Mouse (Mus musculus) fibroblast of lung, adult 2 months (primary cell): ENCODE results near the gene Fcer1g.
A peak's percentile ranks its signal among the peaks of the same experiment; 100 is the strongest.

Experiments used
- DNase-seq: peaks from one replicate; pipeline ENCODE4 v3.0.0-alpha.2; 2011; ENCODE audit warnings: low read depth

The Fcer1g gene

DNA sequence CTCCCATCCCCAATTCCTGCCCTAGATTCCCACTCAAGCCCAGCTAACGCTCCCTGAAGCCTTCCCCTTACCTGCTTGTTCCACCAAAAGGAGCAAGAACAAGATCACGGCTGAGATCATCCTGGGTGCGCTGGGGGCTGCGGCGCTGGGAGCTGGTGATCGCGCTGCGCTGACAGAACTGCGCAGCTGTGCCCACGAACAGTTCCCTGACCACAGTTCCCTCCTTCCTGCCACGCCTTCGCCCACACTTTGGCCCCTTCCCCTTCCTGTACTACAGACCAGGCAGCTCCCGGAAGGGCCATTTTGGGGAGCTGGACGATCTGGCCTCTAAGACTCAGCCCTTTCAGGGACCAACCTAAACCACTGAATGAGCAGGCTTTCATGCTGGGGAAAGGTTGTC, at the start of gene Fcer1g:
Gene Fcer1g, minus strand, starts transcription at position 240 of the 400 bp plus-strand sequence.
- no peak for DNase-seq

DNA sequence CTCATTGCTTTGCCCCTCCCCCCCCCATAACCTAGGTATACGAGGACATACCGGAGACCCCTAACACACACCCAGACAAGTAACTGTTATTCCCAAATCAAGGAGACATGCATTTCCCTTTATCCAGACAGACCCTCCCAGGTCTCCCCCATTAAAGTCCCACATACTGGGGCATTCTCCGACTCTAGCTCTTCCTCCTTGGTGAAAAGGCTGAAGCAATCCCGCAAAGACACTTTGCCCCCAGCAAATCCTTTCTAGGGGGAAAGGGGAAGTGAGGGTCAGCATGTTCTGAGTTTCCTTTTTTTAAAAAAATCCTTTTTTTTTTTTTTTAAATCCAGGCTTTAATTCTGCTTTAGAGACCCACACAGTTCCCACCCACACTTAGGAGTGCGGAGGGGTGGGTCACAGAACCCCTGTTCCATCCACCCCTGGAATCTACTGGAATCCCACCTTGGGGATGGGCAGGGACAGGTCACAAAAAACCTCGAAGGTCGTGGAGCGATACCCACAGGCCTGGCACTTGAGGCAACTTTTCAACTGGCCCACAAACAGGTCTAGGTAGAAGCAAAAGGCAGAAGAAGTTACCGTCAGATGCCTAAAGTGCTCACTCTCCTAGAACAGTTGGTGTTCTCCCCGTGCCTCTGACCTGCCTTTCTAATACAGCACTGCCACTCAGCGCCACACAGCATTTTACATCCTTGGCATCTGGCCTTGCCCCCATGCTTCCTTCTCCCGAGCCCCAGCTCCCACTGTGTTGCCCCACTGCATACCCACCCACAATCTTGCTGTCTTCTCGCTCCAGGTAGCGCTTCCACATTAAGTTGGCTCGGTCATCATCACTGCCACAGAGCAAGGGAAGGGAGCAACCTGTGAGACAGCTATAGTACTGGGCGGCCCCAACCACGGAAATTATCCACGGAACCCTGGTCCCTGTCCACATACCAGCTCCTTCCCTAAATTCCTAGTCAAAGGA, 49.3 kb upstream of the Fcer1g start:
- DNase-seq, result no peak

DNA sequence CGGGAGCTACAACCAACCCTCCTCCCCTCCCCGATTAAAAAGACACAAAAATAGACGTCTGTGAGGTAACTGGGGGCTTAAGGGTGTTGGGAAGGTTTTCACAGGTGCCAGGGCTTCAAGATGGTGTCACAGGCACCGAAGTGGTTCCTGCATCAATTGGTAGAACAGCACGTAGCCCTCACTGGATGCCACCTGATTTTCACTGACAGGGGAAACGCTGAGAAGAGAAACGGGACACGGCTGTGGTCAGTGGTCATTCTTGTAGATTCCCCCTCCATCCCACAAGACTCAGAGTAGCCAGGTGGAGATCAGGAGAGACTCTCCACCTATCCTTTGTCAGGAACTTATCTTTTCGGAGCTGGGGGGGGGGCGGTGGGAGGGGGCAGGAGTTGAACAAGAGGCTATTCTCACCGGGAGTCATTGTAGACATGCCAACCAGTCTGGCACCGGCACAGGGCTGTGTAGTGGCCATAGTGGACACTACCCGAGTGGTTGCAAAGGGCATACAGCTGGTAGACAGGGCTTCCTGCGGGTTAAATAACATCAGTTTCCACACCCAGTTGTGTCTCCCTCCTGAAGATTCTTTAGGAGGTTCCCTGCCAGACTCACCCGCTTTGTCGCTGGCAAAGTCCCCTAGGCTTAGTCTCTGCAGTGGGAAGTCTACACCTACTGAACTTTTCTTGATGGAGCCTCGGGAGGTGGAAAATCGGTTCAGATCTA, 48.1 kb upstream of the Fcer1g start:
- no peak for DNase-seq

DNA sequence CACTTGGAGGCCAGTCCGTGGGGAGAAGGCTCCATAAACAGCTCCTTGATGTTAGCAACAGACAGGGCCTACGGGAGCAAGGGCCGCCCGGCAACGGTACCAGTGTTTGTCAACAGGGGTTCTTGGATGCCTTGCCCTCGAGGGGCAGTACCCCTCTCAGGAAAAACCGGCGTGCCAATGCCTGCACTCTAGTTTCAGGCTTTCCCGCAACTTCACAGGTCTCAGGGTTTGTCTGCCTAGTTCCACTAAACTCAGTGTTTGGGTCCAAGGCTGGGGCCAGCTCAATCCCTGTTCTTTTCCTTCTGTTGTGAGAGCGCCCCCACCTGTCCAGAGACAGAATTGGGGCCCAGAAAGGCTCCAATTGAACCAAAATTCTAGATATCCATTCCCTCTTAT, 47.4 kb upstream of the Fcer1g start:
- DNase-seq, result no peak

DNA sequence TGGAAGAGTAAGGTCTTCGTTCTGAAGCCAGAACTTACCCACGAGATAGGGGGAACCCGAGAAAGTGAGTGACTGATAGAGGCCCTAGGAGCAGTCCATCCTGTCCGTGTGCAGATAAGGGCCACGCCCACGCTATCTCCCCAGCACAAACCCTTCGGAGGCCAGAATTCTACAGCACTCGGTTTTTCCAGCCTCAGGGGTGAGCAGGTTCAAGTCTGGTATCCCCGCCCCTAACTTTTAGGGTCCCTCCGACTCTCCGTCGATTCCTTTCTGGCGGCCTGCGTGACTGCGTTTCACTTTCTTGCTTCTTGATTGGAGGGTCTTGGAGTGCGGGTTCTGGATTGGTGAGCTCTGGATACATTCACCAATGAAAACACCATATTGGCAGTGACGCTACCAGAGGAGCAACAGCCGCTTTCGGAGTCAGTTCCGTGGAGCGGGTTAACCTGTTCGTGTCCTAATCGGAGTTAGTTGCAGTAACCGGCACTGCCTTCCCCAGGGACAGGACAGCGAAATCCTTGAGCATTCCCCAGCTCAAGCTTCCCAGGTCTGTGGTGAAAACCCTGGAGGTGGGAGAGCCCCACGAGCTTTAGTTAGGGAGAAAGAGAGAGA, 46.9 kb upstream of the Fcer1g start, which contains the start of gene Ppox:
Gene Ppox, minus strand, starts transcription at position 271 of the 612 bp plus-strand sequence.
- DNase-seq, result peak; percentile 95

DNA sequence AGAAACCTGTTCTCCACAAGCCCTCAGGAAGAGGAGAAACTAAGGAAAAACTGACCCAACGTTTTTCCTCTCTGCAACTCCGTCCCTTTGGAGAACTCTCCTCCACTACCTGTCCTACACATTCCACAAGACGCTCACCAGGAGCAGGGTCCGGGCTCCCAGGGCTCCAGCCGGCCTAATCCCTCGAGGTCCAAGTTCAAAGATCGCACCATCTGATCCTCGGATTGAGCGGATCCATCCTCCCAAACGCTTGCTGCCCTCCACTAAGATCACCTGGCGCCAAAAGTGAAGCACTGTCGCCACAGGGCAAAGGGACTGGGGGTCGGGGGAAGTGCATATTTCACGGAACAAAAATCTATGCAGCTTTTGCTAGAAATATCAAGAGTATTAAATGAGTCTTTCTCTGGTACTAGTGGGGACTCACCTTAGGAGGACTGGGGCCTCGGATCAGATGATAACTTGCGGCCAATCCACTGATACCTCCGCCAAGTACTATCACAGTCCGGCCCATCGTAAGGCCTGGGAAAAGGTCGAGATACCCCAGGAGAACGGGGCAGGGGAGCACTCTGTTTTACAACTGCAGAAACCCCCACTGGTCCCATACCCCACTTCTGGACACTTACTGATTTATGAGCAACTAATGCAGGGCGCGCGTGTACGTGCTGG, 46.2 kb upstream of the Fcer1g start:
- DNase-seq, result no peak

DNA sequence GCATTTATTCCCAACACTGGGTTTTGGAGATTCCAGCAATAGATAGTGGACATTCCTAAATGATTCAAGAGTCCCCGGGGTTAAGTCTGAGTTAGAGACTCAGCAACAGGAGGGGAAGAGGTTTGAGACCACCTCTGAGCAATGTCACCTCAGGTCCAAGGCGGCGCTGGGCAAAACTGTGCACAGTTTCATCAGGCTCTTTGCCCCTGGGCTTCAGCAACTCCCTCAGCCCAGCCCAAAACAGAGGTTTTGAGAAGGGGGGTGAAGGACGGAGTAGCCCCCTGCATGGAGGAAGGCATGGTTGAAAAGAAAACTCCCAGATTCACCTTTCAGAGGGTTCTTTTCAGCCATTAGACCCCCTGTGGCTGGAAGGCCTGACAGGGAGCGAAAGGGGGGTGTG, 45.6 kb upstream of the Fcer1g start:
- DNase-seq, result no peak

DNA sequence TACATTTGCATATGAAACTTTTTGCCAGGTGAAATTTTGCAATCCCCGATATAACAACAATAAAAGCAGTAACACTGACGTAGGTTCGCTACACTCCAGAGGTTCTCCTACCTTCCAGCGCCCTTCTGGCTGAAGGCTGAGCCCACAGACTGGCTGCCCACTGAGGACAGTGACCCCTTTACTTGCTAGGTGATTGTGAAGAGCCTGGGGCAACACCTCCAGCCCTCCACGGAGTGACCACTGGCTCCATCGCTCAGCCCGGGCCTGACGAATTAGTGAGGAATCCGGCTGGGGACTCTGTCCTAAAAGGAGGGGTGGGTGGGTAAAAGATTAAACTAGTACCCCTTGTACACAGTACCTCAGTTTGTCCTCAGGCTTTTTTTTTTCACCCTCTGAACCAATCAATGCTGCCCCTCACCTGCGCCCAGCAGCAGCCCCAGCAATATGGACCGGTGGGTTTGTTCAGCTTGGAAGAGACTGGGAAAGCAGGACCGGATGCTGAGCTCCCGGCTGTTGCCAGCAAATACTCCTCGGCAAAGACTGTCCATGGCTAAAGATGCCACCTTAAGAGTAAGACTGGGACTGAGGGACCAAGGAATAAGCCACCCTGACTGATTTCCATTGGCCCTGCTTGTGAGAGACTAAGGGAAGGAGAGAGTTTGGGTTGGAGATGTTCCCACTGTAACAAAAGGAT, 45.0 kb upstream of the Fcer1g start:
- no peak for DNase-seq

DNA sequence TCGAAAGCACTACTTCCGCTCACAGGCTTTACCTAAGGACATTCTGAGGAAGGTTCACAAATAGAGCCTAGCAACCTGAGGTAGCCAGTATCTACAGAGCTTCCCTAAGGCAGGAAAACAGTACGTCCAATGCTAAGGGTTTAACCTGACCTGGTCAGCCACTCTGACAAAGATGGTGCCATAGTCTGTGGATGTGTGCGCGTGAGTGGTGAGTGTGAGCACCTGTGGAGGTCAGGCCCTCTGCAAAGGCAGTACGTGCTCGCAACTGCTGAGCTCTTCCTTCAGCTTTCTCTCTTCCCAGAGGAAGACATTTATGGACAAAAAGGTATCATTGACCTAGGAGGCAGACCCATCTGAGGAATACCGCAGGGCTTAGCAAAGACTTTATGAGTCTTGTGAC, 44.3 kb upstream of the Fcer1g start:
- no peak for DNase-seq

DNA sequence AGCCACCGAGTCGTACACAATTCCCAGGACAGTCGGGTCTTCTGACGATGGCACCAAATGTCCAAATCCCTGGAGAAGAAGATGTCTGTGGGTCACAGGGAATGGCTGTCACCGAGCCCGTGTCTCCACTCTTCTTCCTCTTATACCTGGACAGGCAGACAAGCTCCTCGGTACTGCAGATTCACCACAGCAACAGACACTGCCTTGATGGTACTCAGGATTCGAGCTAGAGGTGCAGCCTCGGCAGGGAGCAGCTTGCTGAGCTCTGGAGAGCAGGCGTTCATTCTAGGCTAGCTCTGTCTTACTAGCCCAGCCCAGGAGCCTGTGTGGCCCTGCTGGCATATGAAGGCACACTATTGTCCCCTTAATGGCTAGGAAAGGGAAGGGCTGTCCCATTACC, 43.6 kb upstream of the Fcer1g start:
- DNase-seq, result no peak

DNA sequence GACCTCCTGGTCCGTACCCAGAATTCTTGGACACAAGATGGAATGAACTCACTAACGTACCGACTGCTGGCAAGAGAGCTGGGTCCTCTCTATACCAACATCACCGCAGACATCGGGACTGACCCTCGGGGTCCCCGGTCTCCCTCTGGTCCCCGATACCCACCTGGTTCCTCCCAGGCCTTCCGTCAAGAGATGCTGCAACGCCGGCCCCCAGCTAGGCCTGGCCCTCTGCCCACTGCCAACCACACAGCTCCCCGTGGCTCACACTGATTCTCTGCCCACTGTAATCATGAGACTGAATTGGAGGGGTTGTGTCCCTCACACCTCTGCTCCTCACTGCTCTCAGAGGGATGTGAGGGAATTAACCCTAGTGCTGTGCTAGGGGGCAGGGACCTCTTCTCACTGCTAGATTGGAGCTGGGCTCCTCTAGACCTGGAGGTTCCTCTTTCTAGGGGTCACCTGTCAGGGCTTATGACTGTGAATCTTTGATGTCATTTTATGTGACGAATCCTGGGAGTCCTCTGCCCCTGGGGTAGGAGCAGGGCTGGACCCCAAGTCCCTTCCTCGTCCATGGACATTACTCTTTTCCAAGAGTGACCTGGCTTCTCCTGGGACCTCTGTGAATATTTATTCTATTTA, 42.1 kb upstream of the Fcer1g start:
- DNase-seq, result no peak

DNA sequence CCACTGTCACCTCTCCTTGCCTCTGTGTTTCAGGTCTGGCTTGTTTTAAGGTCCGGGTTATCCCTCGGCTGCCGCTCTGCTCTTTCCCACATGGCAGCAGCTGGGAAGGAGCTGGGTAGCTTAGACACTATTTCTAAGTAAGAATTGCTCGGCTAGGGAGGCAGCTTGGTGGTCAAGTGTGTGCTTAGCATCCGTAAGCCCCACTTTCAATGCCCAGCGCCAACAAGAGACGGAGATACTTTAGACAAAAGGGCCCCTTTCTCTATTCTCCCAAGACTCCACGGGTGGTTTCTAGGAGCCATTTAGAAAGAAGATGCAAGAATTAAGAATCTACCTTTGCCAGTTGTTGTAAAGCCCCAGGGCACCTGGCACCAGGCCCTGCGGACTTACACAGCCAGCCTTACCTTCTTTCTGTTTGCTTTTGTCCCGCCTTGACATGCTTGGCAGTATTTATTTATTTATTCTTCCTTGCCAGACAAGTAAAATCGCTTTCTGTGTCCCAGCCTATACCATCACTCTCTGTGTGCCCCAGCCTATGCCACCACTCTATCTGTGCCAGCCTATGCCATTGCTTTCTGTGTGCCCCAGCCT, 41.1 kb upstream of the Fcer1g start:
- no peak for DNase-seq

DNA sequence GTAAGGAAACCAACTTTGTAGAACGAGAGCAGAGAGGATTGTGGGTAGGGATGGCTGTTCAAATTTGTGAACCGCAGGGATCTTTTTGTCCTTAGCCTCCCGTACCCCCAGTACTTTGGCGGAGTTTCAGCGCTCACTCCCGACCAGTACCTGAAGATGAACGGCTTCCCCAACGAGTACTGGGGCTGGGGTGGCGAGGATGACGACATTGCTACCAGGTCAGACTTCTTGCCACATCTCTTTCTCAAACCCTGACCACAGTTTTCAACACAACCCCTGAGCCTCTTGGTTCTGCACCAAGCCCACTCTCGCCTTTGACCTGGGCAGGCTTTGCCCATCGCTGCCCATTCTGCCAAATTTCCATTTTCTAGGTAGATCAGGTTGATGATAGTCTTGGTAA, 40.0 kb upstream of the Fcer1g start:
- DNase-seq, result no peak

DNA sequence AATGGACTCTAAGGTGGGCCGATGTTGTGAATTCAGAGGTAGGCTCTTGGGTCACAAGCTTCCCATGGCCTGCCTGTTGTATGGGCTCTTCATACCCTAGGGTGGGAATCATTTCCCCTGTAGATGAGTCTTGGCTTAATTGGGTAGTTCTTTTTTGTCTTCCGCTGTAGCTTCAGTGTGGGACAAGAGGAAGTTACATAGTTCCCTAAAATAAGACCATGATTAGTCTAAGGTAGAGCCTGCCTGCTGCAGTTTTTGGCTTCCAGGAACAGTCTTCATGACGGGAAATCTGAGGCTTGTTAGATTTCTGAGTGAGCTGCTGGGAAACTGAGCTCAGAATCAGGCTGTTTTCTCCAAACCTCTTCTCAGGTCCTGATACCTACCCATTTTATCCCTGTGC, 37.9 kb upstream of the Fcer1g start:
- no peak for DNase-seq

DNA sequence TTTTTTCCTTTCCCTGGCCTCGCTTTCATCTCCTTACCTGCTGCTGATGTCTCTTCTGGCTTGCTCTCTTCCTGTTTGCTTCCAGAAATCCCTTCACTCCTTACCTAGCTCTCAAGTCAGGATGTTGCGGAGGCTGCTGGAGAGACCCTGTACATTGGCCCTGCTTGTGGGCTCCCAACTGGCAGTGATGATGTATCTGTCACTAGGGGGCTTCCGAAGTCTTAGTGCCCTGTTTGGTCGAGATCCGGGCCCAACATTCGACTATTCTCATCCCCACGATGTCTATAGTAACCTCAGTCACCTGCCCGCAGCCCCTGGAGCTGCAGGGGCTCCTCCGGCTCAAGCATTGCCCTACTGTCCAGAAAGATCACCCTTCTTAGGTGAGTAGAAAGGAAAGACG, 37.5 kb upstream of the Fcer1g start:
- no peak for DNase-seq

DNA sequence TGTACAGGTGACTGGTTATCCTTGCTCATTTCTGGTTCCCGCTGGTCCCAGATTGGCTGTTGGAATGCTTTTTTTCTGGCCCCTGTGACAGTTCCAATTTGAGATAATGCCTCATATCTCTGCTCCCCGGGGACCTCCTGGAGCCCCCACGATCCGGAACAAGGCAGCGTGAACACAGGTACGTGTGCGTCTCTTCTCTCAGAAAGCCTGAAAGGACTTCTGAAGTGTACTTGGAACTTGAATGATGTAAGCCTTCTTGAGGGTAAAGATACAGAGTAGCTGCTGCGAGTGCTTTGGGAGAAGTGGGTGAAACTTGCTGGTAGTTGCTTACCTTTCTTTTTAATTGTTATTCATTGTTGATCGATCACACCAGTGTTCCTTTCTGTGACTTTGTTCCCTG, 37.0 kb upstream of the Fcer1g start:
- no peak for DNase-seq

DNA sequence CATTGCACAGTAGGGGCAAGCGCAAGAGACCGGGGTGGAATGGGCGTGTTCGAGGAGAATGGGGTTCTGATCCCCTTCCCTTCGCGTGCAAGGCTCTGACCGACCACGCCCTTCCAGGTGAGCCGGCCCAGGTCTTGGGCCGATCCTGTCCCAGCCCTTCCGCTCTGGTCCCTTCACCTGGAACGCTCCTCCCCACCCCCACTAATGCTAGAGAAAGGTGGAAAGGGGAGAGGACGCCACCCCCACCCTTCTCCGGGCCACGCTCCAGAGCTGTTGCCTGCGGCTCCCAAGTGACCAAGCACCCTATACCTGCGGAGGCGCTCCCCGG, 36.4 kb upstream of the Fcer1g start:
- no peak for DNase-seq

DNA sequence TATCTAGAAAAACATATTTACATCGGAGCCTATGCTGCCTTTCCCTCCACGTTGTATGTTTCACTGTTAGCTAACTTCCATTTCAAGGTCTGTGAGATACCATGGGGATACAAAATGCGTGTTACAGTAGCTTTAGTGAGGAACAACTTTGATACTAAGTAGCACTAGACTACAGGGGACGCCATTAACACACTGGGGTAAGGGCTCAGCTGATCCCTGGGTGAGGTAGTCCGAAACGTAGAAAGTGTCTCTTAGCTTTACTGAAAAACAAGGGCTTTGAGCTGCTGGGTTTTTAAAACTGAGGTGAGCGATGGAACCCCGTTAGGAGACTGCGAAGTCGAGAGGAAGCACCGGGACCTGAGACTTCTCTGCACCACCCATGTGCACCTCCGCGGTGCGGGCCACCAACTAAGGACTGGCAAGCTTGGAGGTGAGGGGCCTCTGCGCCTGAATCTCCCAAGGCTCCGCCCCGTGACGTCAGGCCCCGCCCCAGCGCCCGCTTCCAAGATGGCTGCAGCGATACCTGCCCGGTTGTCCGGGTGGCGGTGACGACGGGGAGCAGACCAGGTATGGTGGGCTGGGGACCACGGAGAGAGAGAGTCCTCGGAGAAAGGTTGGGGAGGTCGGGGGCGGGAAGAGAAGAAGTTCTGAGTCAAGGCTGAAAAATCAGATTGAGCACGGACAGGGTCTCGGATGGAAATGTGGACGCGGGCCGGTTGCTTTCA, 35.8 kb upstream of the Fcer1g start, which contains the start of gene B4galt3:
Gene B4galt3, plus strand, starts transcription at position 481 of the 725 bp plus-strand sequence.
- no peak for DNase-seq

DNA sequence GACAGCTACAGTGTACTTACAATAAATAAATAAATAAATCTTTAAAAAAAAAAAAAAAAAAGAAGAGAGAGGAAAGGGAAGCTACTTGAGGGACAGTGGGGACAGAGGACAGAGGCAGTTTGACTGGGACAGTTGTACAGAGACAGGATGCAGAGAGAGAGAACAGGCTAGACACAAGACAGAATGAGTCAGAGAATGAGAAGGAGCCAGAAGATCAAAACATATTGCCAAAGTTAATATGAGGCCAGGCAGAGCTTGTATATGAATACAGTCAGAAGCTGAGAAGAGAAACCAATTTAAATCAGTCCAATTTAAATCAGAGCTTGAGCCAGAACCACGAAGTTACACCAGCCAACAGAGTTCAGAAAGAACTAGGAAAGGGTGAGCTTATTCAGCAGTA, 34.2 kb upstream of the Fcer1g start:
- DNase-seq, result no peak
